Mouse (Mus musculus) heart, adult 9 months (tissue): ENCODE measurements at regions not wholly inside any gene's neighbourhood (a gene's known extent, or its start where the extent isn't known, plus 50 kb on each side); places are given as distances from the start of the nearest gene placed in this dataset.

ENCODE experiments used
- DNase-seq, 2 experiments: peaks; one replicate each; pipeline ENCODE4 v3.0.0; 2022; ENCODE audit warnings: low spot score in 2 of 2

- no peak for DNase-seq
These were observed 229.7 kb downstream of the Cdh26 start for GRCm38 (mm10) chr2:178660071-178660470.

- no peak for DNase-seq
These were observed 232.1 kb downstream of the Cdh26 start for GRCm38 (mm10) chr2:178662396-178662795.

- DNase-seq, result peak in 1 of 2 experiments; percentile 10
These were observed 234.6 kb downstream of the Cdh26 start for GRCm38 (mm10) chr2:178664977-178665376.

- no peak for DNase-seq
These were observed 238.1 kb downstream of the Cdh26 start for GRCm38 (mm10) chr2:178668451-178668850.

- DNase-seq, result no peak
These were observed 240.6 kb downstream of the Cdh26 start for GRCm38 (mm10) chr2:178670952-178671351.

GRCm38 (mm10) chr2:178673621-178674020 lies 243.3 kb downstream of the Cdh26 start:
- no peak for DNase-seq

DNA sequence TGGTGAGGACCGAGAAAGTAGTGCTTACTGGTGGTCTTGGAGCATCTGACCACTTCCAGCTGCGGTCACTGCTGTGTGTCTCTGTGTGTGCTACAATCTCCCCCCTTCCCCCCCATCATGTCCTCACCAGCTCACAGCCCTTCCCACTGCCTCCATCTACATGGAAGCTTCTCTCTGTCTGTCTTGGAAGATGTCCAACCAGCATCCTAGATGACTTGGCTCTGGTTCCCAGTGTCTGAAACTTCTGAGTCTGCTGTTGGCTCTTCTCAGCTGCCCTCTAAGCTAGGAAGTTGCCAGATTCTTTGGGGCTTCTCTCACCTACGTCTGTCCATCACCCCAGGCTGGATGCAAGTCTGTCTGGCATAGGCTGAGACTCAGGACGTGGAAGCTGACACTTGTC lies 244.3 kb downstream of the Cdh26 start:
- DNase-seq, result no peak

DNA sequence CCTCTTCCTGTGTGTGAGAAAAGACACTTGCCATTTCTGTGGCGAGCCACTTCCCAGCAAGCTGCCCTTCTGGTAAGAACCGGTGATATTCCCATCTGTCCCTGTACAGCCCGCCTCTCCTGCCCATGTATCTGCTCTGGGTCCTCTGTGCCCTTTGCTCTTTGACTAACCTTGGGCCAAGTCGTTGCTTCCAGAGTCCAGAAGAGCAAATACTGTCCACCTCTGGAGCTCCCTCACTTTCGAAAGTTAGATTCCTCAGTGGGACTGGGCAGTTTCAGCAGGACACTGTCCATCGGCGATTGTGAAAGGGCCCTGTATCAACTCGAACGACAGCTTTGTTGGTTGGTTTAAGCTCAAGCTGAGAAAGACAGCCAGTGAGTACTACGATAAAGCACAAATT lies 246.6 kb downstream of the Cdh26 start:
- DNase-seq, result no peak

- no peak for DNase-seq
These were observed 250.0 kb downstream of the Cdh26 start for GRCm38 (mm10) chr2:178680368-178680767.

DNA sequence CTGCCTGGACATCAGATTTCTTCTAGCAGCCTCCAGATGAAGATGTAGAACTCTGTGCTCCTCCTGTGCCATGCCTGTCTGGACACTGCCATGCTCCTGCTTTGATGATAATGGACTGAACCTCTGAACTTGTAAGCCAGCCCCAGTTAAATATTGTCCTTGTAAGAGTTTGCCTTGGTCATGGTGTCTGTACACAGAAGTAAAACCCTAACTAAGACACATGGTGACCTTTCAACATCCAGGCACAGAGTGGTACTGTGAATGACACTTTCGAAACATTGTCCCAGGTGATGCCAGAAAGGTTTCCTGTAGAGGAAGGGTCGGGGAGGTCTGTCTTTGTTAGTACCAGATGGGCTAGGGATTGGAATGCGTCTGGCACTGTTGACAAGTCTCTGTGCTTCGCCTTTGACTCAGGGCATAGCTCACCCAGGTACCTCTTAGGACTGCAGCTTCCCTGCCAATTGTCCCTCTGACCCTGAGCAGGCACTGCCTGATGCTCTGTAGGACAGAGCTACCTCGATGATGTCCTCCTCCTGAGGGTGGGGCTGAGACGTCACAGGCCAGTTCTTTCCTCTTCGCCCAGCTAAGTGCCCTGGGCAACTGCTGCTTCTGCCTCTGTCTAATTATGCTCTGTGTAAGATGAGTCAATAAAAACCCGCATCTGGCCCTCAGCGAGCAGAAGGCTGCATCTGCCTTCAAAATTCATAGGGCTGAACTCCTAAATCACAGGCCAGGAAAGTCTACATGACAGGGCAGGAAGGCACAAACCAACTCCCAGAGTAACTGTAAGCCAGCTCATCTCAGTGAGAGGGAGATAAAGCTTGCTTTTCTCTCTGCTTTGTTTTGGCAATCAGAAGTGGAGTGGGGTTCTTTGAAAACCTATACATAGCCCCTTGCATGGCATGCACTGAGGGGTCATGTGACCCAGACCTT lies 254.0 kb downstream of the Cdh26 start:
- DNase-seq, result no peak

- DNase-seq, result no peak
These were observed 254.9 kb downstream of the Cdh26 start for GRCm38 (mm10) chr2:178685211-178685610.

DNA sequence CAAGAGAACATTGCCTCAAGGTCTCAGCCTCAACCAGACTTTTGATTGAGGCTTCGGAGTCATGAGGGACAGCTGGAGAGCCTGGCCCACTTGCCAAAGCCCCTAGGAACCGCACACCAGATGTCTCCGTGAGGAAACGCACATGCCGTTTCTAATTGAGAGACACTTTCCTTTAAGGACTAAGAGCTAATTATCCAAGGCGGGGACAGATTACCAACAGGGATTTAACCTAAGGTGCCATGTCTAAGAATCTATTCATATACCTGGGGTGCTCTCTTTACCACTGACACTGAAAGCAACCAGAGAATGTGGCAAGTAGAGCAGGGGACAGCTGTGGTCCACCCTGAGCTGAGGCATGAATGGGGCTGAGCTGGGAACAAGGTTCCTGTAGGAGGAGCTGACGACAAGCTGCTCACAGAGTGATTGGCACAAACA lies 255.9 kb downstream of the Cdh26 start:
- DNase-seq, result no peak

DNA sequence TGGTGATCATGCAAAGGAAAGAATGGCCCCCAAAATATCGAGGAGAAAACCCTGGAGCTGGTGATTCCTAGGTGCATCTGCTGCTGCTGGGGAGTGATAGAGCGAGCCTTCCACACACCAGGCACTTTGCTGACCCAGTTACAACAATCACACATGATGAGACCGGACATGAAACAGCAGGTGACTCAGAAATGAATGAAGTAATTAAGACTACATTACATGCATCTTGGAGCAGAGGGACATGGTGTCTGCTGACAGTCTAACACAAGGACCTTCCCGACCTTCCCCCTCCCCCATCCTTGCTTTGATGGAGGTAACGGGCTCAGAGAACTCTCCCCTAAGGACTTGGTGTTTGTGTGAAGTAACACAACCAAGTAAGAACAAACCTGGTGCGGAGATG lies 258.3 kb downstream of the Cdh26 start:
- DNase-seq, result no peak

GRCm38 (mm10) chr2:178691190-178691864 lies 261.0 kb downstream of the Cdh26 start:
- peak; percentile 11 to 19 for DNase-seq

DNA sequence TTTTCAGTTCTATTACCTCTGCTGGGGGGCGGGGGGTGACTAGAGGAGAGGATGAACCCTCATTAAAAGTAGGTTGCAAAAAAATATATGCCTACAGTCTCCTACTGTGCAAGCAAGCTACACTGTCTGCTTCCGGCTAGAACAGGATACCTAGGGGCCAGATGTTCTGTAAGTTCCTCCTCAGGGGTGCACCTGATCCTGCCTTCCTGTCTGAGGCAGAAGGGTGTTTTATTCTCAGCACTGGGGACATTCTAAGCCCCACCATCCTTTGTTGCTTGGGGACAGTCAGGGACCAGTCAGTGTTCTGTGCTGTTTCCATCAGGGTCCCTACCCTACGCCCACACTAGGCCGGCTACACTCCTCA lies 261.5 kb downstream of the Cdh26 start:
- DNase-seq, result no peak

DNA sequence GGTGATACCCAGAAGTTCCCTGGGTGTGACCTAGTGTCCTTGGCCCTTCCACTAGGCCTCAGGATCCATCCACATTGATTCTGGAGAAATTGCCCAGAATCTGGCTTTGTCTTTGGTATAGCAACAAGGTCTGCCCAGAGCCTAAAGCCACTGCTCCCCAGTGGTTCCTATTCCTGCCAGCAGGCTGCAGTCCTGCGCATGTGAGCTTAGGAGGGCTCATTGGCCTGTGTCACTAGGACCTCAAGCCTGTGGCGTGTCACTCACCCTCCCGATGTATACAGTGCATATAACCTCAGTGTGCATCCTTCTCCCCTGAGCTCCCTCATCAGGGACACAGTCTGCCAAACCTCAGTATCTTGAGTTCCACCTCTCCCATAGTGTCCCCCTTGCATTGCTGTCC lies 261.9 kb downstream of the Cdh26 start:
- DNase-seq, result no peak

GRCm38 (mm10) chr2:178698648-178699047 lies 268.3 kb downstream of the Cdh26 start:
- DNase-seq, result peak; percentile 68 to 69

DNA sequence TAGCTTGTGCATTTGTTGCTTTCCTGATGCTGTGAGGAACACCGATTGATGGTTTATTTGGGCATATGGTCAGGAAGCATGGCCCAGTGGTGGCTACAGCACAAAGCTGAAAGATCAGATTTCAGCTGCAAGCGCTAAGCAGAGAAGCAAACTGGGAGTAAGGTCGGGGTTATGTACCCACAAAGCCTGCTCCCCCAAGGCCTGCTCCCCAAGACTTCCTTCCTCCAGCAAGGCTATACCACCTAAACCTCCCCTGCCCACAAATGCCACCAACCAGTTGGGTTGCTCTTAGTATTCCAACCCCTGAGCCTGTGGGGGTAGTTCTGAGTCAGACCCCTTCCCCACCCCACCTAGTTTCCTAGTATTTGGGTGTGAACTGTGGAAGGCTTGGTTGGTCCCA lies 270.5 kb downstream of the Cdh26 start:
- no peak for DNase-seq

DNA sequence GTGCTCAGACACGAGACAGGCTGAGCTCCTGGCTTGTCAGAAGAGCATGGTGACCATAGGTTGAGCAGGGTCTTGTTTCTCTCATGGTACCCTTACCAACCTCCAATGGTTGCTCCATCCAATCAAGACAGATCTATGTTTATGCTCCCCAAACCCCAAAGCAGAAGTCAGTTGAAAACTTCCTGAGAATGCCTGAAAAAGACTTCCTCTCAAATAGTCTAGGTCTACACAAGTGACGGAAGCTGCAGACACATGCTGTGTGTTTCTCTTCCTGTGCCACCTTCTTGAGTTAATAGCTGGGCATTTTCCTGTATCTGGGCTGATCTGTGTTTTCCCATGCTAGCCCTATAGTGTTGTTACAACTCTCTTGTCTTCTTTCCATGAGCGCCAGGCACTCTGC lies 274.2 kb downstream of the Cdh26 start:
- DNase-seq, result no peak

DNA sequence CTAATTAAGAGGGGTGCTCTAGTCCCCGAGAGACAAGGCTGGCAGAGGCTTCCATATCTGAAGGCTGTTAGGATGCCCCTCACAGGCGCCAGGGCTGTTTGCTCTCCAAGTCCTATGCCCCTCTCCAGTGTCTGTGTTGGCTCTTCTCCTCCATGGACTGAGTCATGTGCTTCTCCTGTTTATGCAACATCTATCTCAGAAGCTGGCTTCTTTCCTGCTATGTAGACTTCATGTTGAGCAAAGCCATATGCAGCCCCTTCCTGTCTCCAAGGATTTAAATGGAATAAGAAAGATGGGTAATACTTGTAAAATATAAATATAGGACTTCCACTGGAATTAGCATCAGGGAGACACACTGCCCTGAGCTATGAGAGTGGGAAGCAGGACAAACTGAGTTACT lies 278.3 kb downstream of the Cdh26 start:
- DNase-seq, result no peak

DNA sequence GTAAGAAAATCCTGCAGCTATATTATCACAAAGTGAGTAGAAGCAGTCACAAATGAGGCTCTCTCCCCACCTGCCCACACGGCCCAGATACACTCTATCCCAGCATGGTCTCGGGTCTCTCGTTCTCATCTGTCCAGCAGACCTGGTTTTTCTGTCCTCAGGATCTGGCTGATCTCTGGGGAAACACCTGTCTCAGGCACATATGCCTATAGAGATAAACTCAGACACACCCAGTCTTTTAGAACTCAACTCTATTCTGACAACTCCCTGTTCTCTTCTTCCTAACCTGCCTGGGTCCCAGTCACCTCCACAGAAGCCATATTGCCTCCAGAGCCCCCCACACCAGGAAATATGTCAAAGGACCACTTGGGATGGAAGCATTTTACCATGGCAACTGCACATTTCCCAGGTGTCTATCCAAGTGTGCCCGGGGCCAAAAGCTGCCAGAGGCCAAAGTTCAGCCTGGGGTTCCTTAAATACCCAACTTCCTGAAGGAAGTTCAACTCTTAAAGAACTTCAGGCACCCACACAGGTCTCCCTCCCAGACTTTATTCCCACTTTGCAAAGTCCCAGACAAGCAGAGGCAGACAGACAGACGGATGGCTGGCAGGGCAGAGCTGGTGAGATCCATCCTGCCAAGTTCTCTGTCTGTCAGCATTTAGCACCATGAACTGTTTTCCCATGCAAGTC lies 279.0 kb downstream of the Cdh26 start:
- no peak for DNase-seq

GRCm38 (mm10) chr2:178710001-178710400 lies 279.7 kb downstream of the Cdh26 start:
- no peak for DNase-seq
